Mouse (Mus musculus): ENCODE data around the gene Hs3st2.

Gene Hs3st2

DNA sequence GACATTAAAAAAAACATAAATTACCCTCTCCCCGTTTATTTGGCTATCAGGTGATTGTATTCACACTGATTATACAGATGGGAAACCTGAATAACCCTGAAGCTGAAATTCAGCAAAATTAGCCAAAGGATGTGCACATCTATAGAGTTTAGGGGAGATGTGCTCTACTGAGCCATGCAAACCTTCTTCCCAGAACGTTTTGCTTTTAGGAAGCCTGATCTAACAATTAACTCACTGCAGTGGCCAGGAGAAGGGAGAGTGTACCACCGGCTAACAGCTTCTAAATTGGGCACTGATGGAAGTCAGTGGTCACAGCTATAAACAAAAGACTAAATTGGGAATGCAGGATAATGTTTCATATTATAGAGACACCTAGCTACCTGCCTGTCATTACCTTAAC lies 66.4 kb downstream of the Hs3st2 start:
- DNase-seq (ENCODE audit: low spot score in 2 of 2) = no peak

DNA sequence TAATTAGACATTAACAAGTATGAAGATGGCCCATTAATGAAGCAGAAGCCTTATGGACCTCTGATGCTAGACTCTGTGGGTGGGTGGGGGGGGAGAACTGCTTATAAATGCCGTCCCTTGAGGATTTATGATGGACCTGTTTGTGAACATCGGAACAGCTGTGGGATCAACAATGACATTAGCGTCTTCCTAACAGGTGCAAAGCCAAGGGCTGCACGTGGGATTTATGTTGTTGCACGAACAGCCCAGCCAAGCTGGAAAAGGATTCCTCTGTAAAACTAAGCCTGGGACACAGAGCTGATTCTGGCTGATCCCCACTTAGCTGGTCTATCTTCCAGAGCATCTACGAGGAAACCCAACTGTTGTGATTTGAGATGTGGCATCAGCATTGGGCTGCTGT lies 69.0 kb downstream of the Hs3st2 start:
- DNase-seq (ENCODE audit: low spot score in 2 of 2) = no peak

DNA sequence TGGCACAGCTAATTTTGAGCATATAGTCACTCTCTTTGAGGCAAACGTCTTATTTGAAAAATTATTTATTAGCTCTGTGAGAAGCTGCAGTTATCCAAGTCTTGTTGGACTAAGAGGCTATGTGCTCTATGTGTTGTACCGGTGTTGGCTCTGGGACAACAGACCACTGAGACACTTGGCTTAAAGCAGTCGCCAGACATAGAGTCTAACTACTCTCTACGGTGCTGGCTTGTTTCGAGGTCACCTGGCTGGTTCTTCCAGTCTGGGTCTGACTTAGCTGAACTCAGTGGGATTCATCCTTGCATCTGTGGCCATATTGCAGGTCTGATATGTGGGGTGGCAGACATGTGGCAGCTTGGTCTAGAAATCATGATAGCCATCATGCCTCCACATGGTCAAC lies 72.8 kb downstream of the Hs3st2 start:
- DNase-seq (ENCODE audit: low spot score in 2 of 2) = no peak

DNA sequence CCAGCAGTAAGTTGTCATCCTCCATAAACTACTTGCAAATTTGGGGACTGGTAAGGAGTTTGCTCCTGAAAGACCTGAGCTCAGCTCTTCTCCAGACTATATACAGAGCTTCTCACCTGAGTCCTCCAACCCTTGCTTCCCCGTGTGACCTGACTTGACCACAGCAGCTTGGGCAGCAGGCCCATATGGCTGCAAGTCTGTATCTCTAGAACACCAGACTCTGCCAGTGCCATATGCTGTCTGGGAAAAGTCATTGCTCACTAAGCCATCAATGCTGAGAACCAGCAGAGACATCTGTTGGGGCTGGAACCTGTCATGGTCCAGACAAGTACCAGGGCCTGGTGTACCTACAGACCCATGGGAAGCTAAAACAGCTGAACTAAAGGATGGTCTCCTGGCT lies 73.5 kb downstream of the Hs3st2 start:
- DNase-seq (ENCODE audit: low spot score in 2 of 2) = no peak

DNA sequence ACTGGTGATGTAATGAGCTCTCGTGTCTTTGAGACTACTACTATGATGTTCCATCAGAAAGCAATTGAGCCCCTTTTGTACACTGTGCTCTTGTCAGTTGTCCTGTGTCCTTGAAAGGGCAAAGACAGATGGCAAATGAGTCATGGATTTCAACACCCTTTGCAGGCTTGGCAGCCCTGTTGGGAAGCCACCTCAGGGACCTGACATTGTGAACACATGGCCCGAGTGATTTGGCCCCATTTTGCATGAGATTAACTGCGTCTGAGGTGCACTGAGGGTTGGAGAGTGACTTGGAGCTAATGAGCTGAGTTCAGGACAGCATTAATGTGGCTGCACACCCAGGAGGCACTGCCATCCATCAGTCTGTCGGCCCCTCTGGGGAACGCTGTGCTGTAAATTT lies 74.7 kb downstream of the Hs3st2 start:
- DNase-seq (ENCODE audit: low spot score in 2 of 2) = no peak

DNA sequence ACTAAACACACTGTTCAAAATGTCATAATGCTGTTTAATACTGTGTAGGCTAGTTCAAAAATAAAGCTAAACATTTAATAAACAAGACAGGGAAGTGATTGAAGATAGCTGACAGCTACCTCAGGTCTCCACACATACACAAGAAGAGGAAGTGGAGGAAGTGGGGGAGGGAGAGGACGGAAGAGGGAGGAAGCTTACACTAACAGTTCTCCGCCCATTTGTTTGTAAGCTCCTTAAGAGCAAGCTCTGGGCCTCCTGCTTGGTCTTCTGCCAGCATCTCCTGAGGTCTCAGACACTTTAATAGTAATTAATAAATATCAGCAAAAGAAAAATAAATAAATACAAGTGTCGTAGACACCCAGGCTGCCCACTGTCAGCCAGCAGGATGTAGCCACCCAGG lies 77.8 kb downstream of the Hs3st2 start:
- DNase-seq (ENCODE audit: low spot score in 2 of 2) = peak in 1 of 2 experiments; percentile 53

DNA sequence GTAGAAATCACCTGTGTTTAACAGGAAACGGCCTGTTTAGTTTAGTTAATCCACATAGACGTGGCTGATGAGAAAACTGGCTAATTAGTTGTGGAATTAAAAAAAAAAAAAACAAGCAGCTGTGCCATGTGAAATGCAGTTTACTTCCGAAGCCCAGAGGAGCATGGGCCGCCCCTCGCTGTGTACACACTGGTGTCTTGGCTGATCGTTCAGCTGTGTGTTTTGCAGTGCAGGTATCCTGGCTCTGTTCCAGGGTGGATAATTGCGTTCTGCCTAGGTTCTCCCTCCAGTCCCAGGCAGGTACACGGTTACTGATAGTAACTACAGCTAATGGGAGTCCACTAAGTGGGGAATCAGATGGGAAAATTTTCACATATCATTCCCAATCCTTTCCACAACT lies 86.6 kb downstream of the Hs3st2 start:
- DNase-seq (ENCODE audit: low spot score in 2 of 2) = no peak

DNA sequence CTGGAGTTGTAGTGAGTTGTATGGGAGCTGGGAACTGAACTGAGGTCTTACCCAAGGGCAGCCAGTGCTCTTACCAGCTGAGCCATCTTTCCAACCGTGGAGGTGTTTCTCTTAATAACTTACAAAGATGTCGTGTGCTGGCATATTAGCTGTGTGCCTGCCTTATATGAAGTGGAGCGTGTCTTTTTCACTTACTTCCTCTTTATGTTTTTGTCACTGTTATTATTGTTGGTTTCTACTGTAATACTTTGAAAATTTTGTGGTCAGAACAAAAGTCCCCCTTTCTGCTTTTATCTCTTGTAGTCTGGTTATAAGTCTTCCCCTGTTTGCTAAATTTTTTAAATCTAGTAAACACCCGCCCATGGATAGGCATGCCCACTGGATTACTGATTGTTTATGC lies 88.4 kb downstream of the Hs3st2 start:
- no peak for DNase-seq (ENCODE audit: low spot score in 2 of 2)

DNA sequence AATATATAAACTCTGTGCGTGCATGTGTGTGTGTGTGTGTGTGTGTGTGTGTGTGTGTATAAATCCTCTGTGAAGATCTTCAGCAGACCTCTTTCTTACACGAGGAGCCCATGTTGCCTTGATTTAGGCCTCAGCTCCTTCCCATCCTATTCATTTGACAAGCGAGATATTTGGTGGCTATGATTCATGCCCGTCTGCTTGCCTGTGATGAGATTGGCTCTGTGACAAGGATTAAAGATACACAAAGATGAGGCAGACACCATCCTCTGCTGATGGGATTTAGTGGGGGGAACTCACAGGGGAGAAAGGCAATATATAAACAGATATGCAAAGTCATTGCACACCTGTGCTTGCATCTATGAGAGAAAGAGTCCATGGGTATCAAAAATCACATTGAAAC lies 92.9 kb downstream of the Hs3st2 start:
- no peak for DNase-seq (ENCODE audit: low spot score in 2 of 2)

DNA sequence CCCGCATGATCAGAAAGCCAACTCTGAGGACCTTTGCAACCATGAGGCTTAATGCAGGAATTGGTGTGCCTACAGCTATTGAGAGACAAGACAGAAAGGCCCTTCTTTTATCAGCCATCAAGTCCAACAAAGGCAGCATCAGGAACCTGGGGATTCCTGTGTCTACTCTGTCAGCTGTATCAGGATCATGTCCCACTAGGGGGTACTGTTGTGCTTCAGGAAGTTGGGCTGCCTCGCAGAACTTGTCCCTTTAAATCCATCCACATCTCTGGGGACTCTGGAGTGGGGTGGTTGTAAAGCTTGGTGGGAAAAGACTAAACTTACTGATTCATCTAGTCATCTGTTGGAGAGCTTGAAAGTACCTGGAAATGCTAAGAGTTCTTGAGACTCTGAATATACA lies 93.6 kb downstream of the Hs3st2 start:
- DNase-seq (ENCODE audit: low spot score in 2 of 2) = no peak

DNA sequence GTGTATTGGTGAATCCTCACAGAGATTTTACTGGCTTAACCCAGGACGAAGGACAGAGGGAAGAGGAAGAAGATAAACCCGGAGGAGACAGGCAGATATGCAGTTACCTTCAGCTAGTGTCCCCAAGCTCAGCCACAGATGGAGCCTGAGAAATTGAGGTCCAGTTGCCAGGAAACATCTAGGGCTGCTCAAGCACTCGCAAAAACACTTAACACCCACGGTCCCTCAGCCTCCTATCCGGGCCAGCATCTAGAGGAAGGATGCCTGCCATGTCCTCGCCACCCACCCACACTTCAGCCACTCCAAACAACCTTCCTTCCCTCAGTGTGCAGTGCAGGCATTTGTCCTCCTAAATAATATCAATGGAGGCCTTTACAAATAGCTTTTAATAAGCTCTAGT lies 95.6 kb downstream of the Hs3st2 start:
- DNase-seq (ENCODE audit: low spot score in 2 of 2) = no peak

DNA sequence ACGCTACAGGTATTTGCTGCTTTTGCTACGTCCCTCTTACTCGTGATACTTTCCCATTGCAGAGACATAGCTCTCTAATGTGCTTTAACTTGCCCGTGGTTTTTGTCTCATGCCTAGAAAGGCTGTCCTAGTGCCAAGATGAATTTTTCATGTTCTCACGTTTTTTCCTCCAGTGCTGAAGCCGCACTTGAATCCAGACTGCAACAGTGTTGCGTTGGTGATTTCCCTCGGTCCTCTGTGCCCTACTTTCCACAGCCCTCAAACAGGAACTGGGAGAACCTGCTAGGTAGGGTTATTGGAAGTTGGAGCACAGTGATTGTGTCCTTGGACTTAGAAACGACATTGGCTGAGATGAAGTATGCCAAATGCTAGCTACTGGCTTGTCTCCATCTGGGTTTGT lies 97.7 kb downstream of the Hs3st2 start:
- DNase-seq (ENCODE audit: low spot score in 2 of 2) = no peak

DNA sequence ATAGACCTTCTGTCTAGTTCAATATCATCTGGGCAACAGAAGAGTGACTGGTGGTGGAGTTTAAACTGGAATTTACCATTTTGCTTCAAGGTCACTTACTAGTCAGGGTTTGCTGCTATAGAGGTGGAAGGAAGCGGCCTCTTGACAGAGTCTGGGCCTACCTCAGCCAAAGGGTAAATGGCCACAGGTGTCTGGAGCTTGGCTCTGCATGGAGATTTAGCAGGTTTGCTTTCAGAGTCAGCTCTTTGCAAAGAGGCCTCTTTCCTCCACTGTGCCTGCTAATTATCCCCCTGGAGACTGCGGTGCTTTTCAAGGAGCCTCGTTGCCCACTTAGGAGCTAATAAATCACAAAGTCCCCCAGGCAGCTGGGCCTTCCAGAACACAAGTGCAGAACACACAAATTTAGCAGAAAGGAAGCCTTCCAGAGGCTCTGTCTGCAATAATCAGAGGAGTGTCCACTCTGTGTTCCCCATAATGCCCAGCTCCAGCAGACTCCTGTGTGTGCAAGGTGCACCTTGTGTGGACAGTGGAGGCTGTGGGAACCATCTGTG lies 99.9 kb downstream of the Hs3st2 start:
- DNase-seq (ENCODE audit: low spot score in 2 of 2) = no peak

DNA sequence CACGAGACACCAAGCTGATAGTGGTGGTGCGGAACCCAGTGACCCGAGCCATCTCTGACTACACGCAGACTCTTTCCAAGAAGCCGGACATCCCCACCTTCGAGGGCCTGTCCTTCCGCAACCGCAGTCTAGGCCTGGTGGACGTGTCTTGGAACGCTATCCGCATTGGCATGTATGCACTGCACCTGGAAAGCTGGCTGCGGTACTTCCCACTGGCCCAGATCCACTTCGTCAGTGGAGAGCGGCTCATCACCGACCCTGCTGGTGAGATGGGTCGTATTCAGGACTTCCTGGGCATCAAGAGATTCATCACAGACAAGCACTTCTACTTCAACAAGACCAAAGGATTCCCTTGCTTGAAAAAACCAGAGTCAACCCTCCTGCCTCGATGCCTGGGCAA lies 108.9 kb downstream of the Hs3st2 start:
- DNase-seq (ENCODE audit: low spot score in 2 of 2) = no peak

DNA sequence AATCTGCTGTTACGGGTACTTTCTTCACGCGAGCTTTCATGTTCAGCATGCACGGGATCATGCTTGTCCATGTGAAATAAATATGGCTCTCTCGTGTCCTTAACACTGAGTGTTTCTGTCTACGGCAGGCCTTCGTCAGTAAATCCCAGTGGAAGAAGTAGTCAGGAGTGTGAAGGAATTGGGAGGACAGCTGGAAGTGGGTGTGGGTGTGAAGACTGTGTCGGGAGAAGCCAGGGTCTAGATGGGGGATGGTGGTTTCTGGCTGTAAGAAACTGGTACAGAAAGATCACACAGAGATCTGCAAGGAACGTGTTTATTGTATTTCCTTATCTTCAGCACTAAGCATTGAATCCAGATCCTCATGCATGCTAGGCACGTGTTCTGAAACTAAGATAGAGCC lies 110.0 kb downstream of the Hs3st2 start:
- DNase-seq (ENCODE audit: low spot score in 2 of 2) = no peak

DNA sequence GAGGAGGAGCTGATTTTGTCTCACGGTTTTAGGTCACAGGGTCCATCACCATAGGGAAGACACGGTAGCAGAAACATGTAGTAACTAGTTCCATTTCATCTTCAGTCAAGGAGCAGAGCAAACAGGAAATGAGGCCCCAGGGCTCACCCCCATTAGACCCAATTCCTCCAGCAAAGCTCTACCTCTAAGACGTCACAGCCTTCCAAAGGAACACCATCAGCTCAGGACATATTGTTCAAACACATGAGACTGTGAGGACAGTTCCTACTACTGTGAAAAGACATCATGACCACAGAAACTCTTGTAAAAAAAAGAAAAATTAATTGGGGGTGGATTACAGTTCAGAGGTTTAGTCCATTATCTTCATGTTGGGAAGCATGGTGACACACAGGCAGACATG lies 125.1 kb downstream of the Hs3st2 start:
- DNase-seq (ENCODE audit: low spot score in 2 of 2) = no peak

DNA sequence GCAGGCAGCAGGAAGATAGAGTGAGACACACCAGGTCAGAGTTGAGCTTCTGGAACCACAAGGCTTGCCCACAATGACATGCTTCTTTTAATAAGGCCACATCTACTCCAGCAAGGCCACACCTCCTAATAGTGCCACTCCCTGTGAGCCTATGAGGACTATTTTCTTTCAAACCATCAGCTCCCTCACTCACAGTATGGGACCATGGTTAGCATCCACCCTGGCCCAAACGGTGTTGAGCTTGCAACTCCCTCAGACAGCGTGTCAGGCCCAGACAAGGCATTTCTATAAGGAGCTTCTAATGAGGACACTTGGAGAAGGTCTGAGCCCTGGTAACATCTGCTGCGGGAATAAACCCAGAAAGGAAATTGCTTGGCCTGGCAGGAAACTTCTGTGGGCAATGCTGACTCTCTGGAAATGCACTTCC lies 125.5 kb downstream of the Hs3st2 start:
- DNase-seq (ENCODE audit: low spot score in 2 of 2) = no peak

DNA sequence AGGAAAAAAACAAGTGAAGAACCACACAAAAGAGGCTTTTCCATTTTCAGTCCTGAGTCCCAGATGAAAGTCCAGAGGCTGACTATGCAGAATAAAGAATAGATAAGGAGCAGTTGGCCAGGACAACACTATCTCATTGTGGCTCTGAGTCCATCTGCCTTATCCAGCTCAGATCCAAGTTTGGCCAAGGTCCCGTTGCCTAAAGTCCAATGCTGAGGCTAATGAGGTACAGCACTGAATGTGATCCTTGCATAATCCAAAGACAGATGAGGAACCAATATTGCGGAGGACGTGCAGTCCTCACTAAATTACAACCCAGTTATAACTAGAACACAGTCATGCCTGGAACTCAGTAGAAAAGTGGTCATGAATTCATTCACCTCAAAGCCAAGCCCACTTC lies 130.5 kb downstream of the Hs3st2 start:
- no peak for DNase-seq (ENCODE audit: low spot score in 2 of 2)

DNA sequence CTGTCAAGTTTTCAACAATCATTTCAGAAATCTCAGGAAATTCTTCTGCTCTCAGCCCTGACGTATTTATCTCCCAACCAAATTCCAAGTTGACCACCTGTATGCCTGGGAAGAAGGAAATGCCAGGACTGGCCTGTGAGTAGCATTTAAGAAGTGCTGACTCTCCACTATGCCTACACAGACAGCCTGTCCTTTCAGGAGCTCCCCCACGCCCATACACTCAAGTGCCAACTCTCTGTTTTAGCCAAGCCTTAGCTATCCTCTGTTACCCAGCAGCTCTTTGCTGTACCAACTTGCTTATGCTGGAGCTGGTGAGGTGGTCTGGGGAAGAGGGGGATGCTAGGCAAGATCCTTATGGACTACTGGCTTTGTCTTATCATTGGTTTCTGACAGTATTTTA lies 137.4 kb downstream of the Hs3st2 start:
- DNase-seq (ENCODE audit: low spot score in 2 of 2) = no peak

DNA sequence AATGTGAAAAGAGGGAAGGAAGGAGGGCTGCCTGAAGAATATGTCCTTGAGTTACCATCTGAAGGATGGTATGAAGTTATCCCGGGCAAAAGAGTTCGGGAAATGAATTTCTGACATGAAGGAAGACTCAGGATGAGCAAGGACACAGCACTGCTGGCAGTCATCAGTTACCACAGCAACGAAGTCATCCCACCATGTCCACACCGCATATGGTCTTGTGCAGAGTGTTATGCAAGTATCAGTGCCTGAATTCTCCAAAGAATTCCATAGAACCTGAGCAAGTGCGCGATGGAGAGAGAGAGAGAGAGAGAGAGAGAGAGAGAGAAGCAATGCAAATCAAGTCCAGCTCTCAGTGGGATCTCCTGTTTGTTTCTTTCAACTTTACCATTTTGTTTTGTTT lies 142.0 kb downstream of the Hs3st2 start:
- no peak for DNase-seq (ENCODE audit: low spot score in 2 of 2)

DNA sequence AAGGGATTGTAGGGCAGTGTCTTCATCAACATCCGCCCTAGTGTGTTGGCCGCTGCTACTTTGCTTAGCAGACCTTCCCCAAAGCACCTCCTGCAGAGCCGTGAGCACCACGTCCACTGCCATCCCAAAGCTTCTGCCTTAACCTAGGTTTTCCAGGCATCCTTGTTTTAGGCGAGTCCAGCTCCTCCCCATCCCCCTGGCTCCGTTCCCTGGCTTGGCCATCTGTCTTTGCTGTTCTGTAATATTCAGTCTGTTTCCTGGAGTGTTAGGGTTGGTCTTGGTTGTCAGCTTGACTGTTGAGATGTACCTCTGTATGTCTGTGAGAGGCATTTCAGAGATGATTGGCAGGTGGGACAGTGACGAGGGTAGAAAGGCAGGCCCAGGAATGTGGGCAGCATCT lies 142.7 kb downstream of the Hs3st2 start:
- DNase-seq (ENCODE audit: low spot score in 2 of 2) = no peak

DNA sequence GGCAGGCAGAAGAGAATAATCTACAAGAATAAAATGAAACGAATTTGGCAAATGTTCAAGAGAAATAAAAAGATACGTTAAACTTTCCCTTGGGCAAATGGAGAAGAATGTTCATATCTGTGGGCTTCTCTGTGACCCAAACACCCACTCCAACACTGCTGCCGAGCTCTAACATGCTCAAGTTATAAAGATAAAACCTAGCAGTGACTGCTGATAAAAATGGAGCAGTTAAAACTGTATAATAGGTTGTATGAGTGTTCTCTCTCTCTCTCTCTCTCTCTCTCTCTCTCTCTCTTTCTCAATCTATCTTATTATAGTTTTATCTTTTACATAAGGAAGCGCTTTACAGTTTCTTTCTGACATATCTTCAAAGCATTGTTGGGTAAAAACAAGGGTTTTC lies 144.3 kb downstream of the Hs3st2 start:
- no peak for DNase-seq (ENCODE audit: low spot score in 2 of 2)

DNA sequence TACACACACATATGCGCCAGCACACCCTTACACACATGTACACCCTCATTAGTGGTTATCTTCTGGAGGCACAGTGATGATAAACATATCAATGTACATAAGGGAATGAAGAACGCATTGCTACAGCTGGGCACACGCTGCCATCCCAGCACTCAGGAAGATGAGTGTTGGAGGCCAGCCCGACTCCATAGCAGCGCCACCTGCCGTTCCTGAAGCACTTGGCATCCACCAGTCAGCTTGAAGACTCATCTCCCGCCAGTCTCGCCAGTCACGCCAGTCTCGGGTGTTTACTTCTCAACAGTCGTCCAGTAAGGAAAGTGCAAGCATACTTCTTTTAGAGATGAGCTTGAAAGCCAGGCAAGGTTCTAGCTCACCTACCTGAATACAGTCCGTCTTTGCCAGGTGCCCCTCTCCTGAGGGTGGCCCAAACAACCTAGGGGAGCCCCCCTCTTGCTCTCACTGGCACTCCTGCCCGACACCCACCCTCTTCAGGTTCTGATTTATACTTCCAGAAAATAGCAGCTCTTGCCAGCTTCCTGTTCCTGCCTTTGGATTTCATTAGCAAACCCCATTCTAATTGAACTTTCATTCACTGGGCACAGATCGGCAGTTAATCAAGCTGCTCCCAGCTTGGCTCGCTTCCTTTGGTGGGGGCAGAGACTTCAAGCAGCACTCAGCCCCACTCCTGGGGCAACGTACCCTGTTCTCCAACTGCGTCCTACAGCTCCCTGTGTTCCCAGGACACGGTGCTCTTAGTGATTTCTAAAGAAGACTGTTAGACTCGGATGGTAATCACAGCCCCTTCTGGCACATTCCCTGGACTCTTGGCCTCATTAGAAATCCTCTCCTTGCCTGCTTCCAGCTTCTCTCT lies 148.0 kb downstream of the Hs3st2 start:
- DNase-seq (ENCODE audit: low spot score in 2 of 2) = peak in 1 of 2 experiments; percentile 28

DNA sequence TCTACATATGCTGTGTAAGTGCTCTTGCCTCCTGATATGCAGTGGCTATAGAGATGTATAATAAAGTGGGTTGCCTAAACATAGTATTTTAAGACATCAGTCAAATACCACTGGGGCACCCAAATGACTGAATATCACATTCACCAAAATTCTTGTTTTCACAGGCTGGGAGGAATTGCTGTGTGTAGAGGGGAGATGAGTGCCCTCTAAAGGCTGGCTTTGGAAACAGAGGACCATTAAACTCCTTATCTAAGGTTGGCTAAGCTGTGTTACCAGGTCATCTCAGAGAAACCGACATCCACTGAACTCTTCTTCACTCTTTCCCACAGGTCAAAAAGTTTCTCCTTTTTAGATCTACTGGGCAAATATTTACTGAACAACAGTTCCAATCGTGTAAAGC lies 150.8 kb downstream of the Hs3st2 start:
- DNase-seq (ENCODE audit: low spot score in 2 of 2) = no peak
